Mouse (Mus musculus) T-cell, adult 2 months (primary cell): ENCODE measurements around the gene Gm49384.
A peak's percentile ranks its signal among the peaks of the same experiment; 100 is the strongest.
"Not testable (repeated sequence)": the region's sequence is repeated elsewhere in the genome, so short reads cannot be mapped to it uniquely, and the experiment has no call there.

Source experiments
- DNase-seq: peaks from one replicate; pipeline ENCODE4 v3.0.0; 2022; ENCODE audit warnings: low spot score

Gene Gm49384

GRCm38 (mm10) chr12:69167656-69168460, 36.2 kb downstream of the Gm49384 start:
- DNase-seq: no peak

GRCm38 (mm10) chr12:69166861-69167581, 37.0 kb downstream of the Gm49384 start:
- DNase-seq: not testable (repeated sequence)

- peak; percentile 18 for DNase-seq
Measured at GRCm38 (mm10) chr12:69164904-69165303, 39.2 kb downstream of the Gm49384 start.

- not testable (repeated sequence) for DNase-seq
Measured at GRCm38 (mm10) chr12:69163586-69163985, 40.5 kb downstream of the Gm49384 start.

- not testable (repeated sequence) for DNase-seq
Measured at GRCm38 (mm10) chr12:69160677-69161076, 43.4 kb downstream of the Gm49384 start.

GRCm38 (mm10) chr12:69159578-69159940, 44.5 kb downstream of the Gm49384 start:
- DNase-seq: peak; percentile 42

- DNase-seq: peak; percentile 98
Measured at GRCm38 (mm10) chr12:69158765-69159577, 45.1 kb downstream of the Gm49384 start, which contains the start of gene Rps29. Gene Rps29, minus strand, starts transcription at chr12:69159186.

- no peak for DNase-seq
Measured at GRCm38 (mm10) chr12:69158366-69158764, 45.7 kb downstream of the Gm49384 start.

- DNase-seq: no peak
Measured at GRCm38 (mm10) chr12:69157107-69157506, 47.0 kb downstream of the Gm49384 start.

- no peak for DNase-seq
Measured at GRCm38 (mm10) chr12:69156436-69156835, 47.6 kb downstream of the Gm49384 start.

GRCm38 (mm10) chr12:69155923-69156322, 48.1 kb downstream of the Gm49384 start:
- no peak for DNase-seq

- no peak for DNase-seq
Measured at GRCm38 (mm10) chr12:69150049-69150448, 54.0 kb downstream of the Gm49384 start.

GRCm38 (mm10) chr12:69147166-69147735, 56.8 kb downstream of the Gm49384 start:
- DNase-seq: no peak

- no peak for DNase-seq
Measured at GRCm38 (mm10) chr12:69143460-69143859, 60.6 kb downstream of the Gm49384 start.

GRCm38 (mm10) chr12:69139841-69140240, 64.2 kb downstream of the Gm49384 start:
- DNase-seq: no peak
